Mouse (Mus musculus): ENCODE measurements around the gene Tmed10.

DNA sequence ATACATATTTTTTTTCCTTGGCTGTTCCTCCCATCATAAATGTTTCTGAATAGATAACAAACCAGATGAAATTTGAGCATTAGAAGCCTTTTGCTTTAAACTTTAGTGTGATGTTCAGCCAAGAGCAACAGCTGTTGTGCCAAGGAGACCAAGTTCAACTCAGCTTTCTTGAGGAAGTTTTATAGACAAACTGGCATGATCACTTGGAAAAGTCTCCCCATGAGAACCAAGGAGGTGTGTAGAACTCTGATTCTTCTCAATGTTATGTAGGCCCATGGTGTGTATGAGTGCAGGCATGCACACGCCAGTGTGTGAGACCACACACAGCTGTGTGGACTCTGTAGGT is 75.8 kb downstream of the Tmed10 start:
- no peak for TF ChIP-seq POLR2A (IDR thresholded peaks at IDR 0.05; ENCODE audit: low read depth, low read length)
- no peak for TF ChIP-seq CTCF (conservative IDR thresholded peaks at IDR 0.05; ENCODE audit: insufficient read depth, insufficient read length, low read depth, low read length)
